Mouse (Mus musculus): ENCODE data around the gene Rrp7a. TPM values are rescaled to one million over a fixed set of nuclear protein-coding genes. Genes with fewer than 3 reads are reported as not detected.

Rrp7a gene
- polyA plus RNA-seq, 1 experiment from 2014 or later = 33.7 TPM

GRCm38 (mm10) chr15:83107814-83108213, 14.8 kb downstream of the Rrp7a start:
- Histone ChIP-seq H3K4me1 (ENCODE audit: control insufficient read depth in 2 of 2, insufficient read depth in 2 of 2, low read length in 2 of 2) (peaks cover 2 to 3% of the 10 kb centered on the region in 2 experiments; a peak in 3 of 4 replicates), H3K9ac (ENCODE audit: low read length) (no peak overlapping the region), H3K27me3 (ENCODE audit: control insufficient read depth, insufficient read depth, low read length) (no peaks in the 10 kb centered on the region), H3K27ac (replicated peaks in 1 of 2; ENCODE audit: control insufficient read depth in 1 of 2, insufficient read depth in 1 of 2, low read depth in 2 of 2, low read length in 2 of 2) (no peak overlapping the region), H3K4me2 (ENCODE audit: low read length) (no peak overlapping the region), H3K4me3 (ENCODE audit: control insufficient read depth in 1 of 2, insufficient read depth in 1 of 2, low read depth in 1 of 2, low read length in 2 of 2) (no peak overlapping the region), H3K36me3 (ENCODE audit: control insufficient read depth, insufficient read depth, low read length) (peaks cover 21% of the 10 kb centered on the region), H3K9me3 (ENCODE audit: control insufficient read depth, low read length) (no peaks in the 10 kb centered on the region)
- whole genome bisulfite sequencing = 73% methylated on average over 6 of the region's 6 CpGs
- no peak for ATAC-seq (ENCODE audit: insufficient number of reproducible peaks, insufficient read depth, low FRiP score, low read depth)

- no peak overlapping the region for H3K4me2 ChIP-seq (ENCODE audit: low read length)
- H3K27me3 ChIP-seq (ENCODE audit: control insufficient read depth, insufficient read depth, low read length) = no peaks in the 10 kb centered on the region
- no peaks in the 10 kb centered on the region for H3K9me3 ChIP-seq (ENCODE audit: control insufficient read depth, low read length)
- no peak overlapping the region for H3K27ac ChIP-seq (replicated peaks in 1 of 2; ENCODE audit: control insufficient read depth in 1 of 2, insufficient read depth in 1 of 2, low read depth in 2 of 2, low read length in 2 of 2)
- no peaks in the 10 kb centered on the region; a peak in 1 of 4 replicates for H3K4me1 ChIP-seq (ENCODE audit: control insufficient read depth in 2 of 2, insufficient read depth in 2 of 2, low read length in 2 of 2)
- H3K9ac ChIP-seq (ENCODE audit: low read length) = no peak overlapping the region
- WGBS = 81% methylated on average over 6 of the region's 6 CpGs
- ATAC-seq (ENCODE audit: insufficient number of reproducible peaks, insufficient read depth, low FRiP score, low read depth) = no peak
- H3K36me3 ChIP-seq (ENCODE audit: control insufficient read depth, insufficient read depth, low read length) = peaks cover 21% of the 10 kb centered on the region
- no peak overlapping the region for H3K4me3 ChIP-seq (ENCODE audit: control insufficient read depth in 1 of 2, insufficient read depth in 1 of 2, low read depth in 1 of 2, low read length in 2 of 2)
Observed at GRCm38 (mm10) chr15:83106426-83106825, 16.2 kb downstream of the Rrp7a start.

- Histone ChIP-seq H3K27me3 (ENCODE audit: control insufficient read depth, insufficient read depth, low read length) (no peaks in the 10 kb centered on the region), H3K4me1 (ENCODE audit: control insufficient read depth in 2 of 2, insufficient read depth in 2 of 2, low read length in 2 of 2) (peaks cover 9 to 18% of the 10 kb centered on the region in 2 experiments), H3K9ac (ENCODE audit: low read length) (no peak overlapping the region), H3K9me3 (ENCODE audit: control insufficient read depth, low read length) (no peaks in the 10 kb centered on the region), H3K36me3 (ENCODE audit: control insufficient read depth, insufficient read depth, low read length) (peaks cover 14% of the 10 kb centered on the region), H3K4me3 (ENCODE audit: control insufficient read depth in 1 of 2, insufficient read depth in 1 of 2, low read depth in 1 of 2, low read length in 2 of 2) (no peak overlapping the region), H3K4me2 (ENCODE audit: low read length) (no peak overlapping the region), H3K27ac (replicated peaks in 1 of 2; ENCODE audit: control insufficient read depth in 1 of 2, insufficient read depth in 1 of 2, low read depth in 2 of 2, low read length in 2 of 2) (no peak overlapping the region)
- 71% methylated on average over 1 of the region's 1 CpGs for WGBS
- ATAC-seq (ENCODE audit: insufficient number of reproducible peaks, insufficient read depth, low FRiP score, low read depth) = no peak
Observed at GRCm38 (mm10) chr15:83103111-83103510, 19.5 kb downstream of the Rrp7a start.

GRCm38 (mm10) chr15:83100332-83100662, 22.3 kb downstream of the Rrp7a start:
- Histone ChIP-seq H3K27ac (replicated peaks in 1 of 2; ENCODE audit: control insufficient read depth in 1 of 2, insufficient read depth in 1 of 2, low read depth in 2 of 2, low read length in 2 of 2) (peak overlapping the region; percentile 37 to 81), H3K9ac (ENCODE audit: low read length) (peak overlapping the region; percentile 91), H3K4me1 (ENCODE audit: control insufficient read depth in 2 of 2, insufficient read depth in 2 of 2, low read length in 2 of 2) (peaks cover 9 to 18% of the 10 kb centered on the region in 2 experiments), H3K4me2 (ENCODE audit: low read length) (peak overlapping the region; percentile 84), H3K27me3 (ENCODE audit: control insufficient read depth, insufficient read depth, low read length) (no peaks in the 10 kb centered on the region), H3K9me3 (ENCODE audit: control insufficient read depth, low read length) (no peaks in the 10 kb centered on the region), H3K36me3 (ENCODE audit: control insufficient read depth, insufficient read depth, low read length) (peaks cover 3% of the 10 kb centered on the region), H3K4me3 (ENCODE audit: control insufficient read depth in 1 of 2, insufficient read depth in 1 of 2, low read depth in 1 of 2, low read length in 2 of 2) (peak overlapping the region; percentile 65 to 68)
- ATAC-seq (ENCODE audit: insufficient number of reproducible peaks, insufficient read depth, low FRiP score, low read depth) = peak; percentile 15; the same call in 1 of the 2 replicates
- under 1% methylated on average over 8 of the region's 8 CpGs for WGBS

- WGBS = 3% methylated on average over 31 of the region's 31 CpGs
- H3K4me1 ChIP-seq (ENCODE audit: control insufficient read depth in 2 of 2, insufficient read depth in 2 of 2, low read length in 2 of 2) = peaks cover 9 to 18% of the 10 kb centered on the region in 2 experiments
Observed at GRCm38 (mm10) chr15:83099533-83100331, 22.9 kb downstream of the Rrp7a start.

GRCm38 (mm10) chr15:83095950-83096349, 26.7 kb downstream of the Rrp7a start:
- Histone ChIP-seq H3K4me1 (ENCODE audit: control insufficient read depth in 2 of 2, insufficient read depth in 2 of 2, low read length in 2 of 2) (peaks cover 9 to 14% of the 10 kb centered on the region in 2 experiments; a peak in 3 of 4 replicates), H3K9ac (ENCODE audit: low read length) (no peak overlapping the region), H3K36me3 (ENCODE audit: control insufficient read depth, insufficient read depth, low read length) (no peaks in the 10 kb centered on the region), H3K27ac (replicated peaks in 1 of 2; ENCODE audit: control insufficient read depth in 1 of 2, insufficient read depth in 1 of 2, low read depth in 2 of 2, low read length in 2 of 2) (no peak overlapping the region), H3K4me2 (ENCODE audit: low read length) (no peak overlapping the region), H3K27me3 (ENCODE audit: control insufficient read depth, insufficient read depth, low read length) (no peaks in the 10 kb centered on the region), H3K9me3 (ENCODE audit: control insufficient read depth, low read length) (no peaks in the 10 kb centered on the region), H3K4me3 (ENCODE audit: control insufficient read depth in 1 of 2, insufficient read depth in 1 of 2, low read depth in 1 of 2, low read length in 2 of 2) (no peak overlapping the region)
- 30% methylated on average over 2 of the region's 2 CpGs for WGBS
- ATAC-seq (ENCODE audit: insufficient number of reproducible peaks, insufficient read depth, low FRiP score, low read depth) = no peak

More at GRCm38 (mm10) chr15:83099533-83100331, 22.9 kb downstream of the Rrp7a start:
- Histone ChIP-seq H3K9me3 (ENCODE audit: control insufficient read depth, low read length) (no peaks in the 10 kb centered on the region), H3K4me2 (ENCODE audit: low read length) (peak overlapping the region; percentile 84), H3K27ac (replicated peaks in 1 of 2; ENCODE audit: control insufficient read depth in 1 of 2, insufficient read depth in 1 of 2, low read depth in 2 of 2, low read length in 2 of 2) (peak overlapping the region; percentile 48 to 81), H3K36me3 (ENCODE audit: control insufficient read depth, insufficient read depth, low read length) (no peaks in the 10 kb centered on the region), H3K9ac (ENCODE audit: low read length) (peak overlapping the region; percentile 91), H3K27me3 (ENCODE audit: control insufficient read depth, insufficient read depth, low read length) (no peaks in the 10 kb centered on the region), H3K4me3 (ENCODE audit: control insufficient read depth in 1 of 2, insufficient read depth in 1 of 2, low read depth in 1 of 2, low read length in 2 of 2) (peak overlapping the region; percentile 65 to 68)
- peak; percentile 84 for ATAC-seq (ENCODE audit: insufficient number of reproducible peaks, insufficient read depth, low FRiP score, low read depth)

GRCm38 (mm10) chr15:83093687-83094086, 28.9 kb downstream of the Rrp7a start:
- ATAC-seq (ENCODE audit: insufficient number of reproducible peaks, insufficient read depth, low FRiP score, low read depth) = no peak
- H3K9ac ChIP-seq (ENCODE audit: low read length) = no peak overlapping the region
- no peaks in the 10 kb centered on the region; a peak in 1 of 4 replicates for H3K4me1 ChIP-seq (ENCODE audit: control insufficient read depth in 2 of 2, insufficient read depth in 2 of 2, low read length in 2 of 2)
- no peak overlapping the region for H3K4me2 ChIP-seq (ENCODE audit: low read length)
- no peaks in the 10 kb centered on the region for H3K9me3 ChIP-seq (ENCODE audit: control insufficient read depth, low read length)
- WGBS = 76% methylated on average over 2 of the region's 2 CpGs
- no peak overlapping the region for H3K4me3 ChIP-seq (ENCODE audit: control insufficient read depth in 1 of 2, insufficient read depth in 1 of 2, low read depth in 1 of 2, low read length in 2 of 2)
- H3K36me3 ChIP-seq (ENCODE audit: control insufficient read depth, insufficient read depth, low read length) = no peaks in the 10 kb centered on the region
- H3K27me3 ChIP-seq (ENCODE audit: control insufficient read depth, insufficient read depth, low read length) = peaks cover 9% of the 10 kb centered on the region
- H3K27ac ChIP-seq (replicated peaks in 1 of 2; ENCODE audit: control insufficient read depth in 1 of 2, insufficient read depth in 1 of 2, low read depth in 2 of 2, low read length in 2 of 2) = no peak overlapping the region
